Mouse (Mus musculus): ENCODE measurements around the gene Zmynd8.

DNA sequence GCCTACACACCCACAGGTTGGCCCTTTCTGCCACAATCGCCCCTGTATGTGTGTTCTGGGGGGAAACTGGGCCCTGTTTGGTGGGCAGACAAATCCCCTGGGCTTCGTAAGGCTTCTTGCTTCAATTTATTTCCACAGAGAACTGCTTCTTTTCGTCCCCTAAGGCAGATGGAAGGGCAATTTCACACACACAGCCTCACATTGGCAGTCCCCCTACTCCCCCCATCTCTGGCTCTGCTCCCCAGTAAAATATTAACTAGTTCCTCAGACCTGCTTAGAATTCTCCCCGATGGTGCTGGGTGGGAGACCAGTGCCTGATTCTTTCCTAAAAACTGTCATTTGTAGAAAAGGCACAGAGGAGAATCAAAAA lies 12.9 kb downstream of the Zmynd8 start:
- TF ChIP-seq GATA1 (IDR thresholded peaks at IDR 0.05; ENCODE audit: borderline replicate concordance, low read length) (no peak), CTCF (IDR thresholded peaks at IDR 0.05; ENCODE audit: low read depth, low read length) (no peak), TAL1 (conservative IDR thresholded peaks at IDR 0.05; ENCODE audit: low read depth, low read length) (no peak)

Measured in G1E (cell line).